Mouse (Mus musculus) heart, embryonic 15.5 days (tissue): Measurements from ENCODE around the gene Foxj1. TPM values are rescaled to one million over a fixed set of nuclear protein-coding genes. Genes with fewer than 3 reads are reported as not detected.

Experiments
- ATAC-seq: fragments of 200-750 bp; cut with Nextera tagmentation; replicated peaks from 2 replicates; pipeline ENCODE4 v1.8.0; 2017; ENCODE audit warnings: low read depth, moderate TSS enrichment; ENCODE audit not compliant: insufficient number of reproducible peaks, insufficient read depth, low FRiP score
- H3K27ac ChIP-seq: fragments of 300-500 bp; sonication (generic); 2 replicates; pipeline ENCODE4 v1.5.1; 2015; ENCODE audit warnings: mild to moderate bottlenecking, inconsistent platforms
- H3K27me3 ChIP-seq: fragments of 300-500 bp; sonication (generic); 2 replicates; pipeline ENCODE4 v1.6.1; 2015; ENCODE audit warnings: inconsistent platforms
- H3K36me3 ChIP-seq: fragments of 300-500 bp; sonication (generic); 2 replicates; pipeline ENCODE4 v1.6.1; 2015; ENCODE audit warnings: mild to moderate bottlenecking, inconsistent platforms
- H3K4me1 ChIP-seq: fragments of 300-500 bp; sonication (generic); replicated peaks from 2 replicates; pipeline ENCODE4 v1.6.1; 2015; ENCODE audit warnings: inconsistent platforms
- H3K4me2 ChIP-seq: fragments of 300-500 bp; sonication (generic); 2 replicates; pipeline ENCODE4 v1.6.1; 2015; ENCODE audit warnings: inconsistent platforms, mild to moderate bottlenecking, moderate library complexity
- H3K4me3 ChIP-seq: fragments of 300-500 bp; sonication (generic); 2 replicates; pipeline ENCODE4 v1.5.1; 2015; ENCODE audit warnings: mild to moderate bottlenecking, inconsistent platforms
- H3K9ac ChIP-seq: fragments of 300-500 bp; sonication (generic); 2 replicates; pipeline ENCODE4 v1.6.1; 2015; ENCODE audit warnings: mild to moderate bottlenecking, inconsistent platforms
- H3K9me3 ChIP-seq: fragments of 300-500 bp; sonication (generic); replicated peaks from 2 replicates; pipeline ENCODE4 v1.6.1; 2016; ENCODE audit warnings: inconsistent platforms
- WGBS: fragments of 180-500 bp; shearing (Covaris S2); methylation state at CpG from one replicate; pipeline ENCODE4 v1.1.7; 2015; ENCODE audit warnings: mixed read lengths; 5-methylcytosine and 5-hydroxymethylcytosine counted together
- polyA plus RNA-seq: library from polyadenylated mRNA; unstranded; fragments of >200 nt; fragmentation: Nextera tagmentation; extraction: Ambion mirVana; gene quantifications from 2 replicates; pipeline ENCODE4 v1.2.1, GENCODE M21; 2015

Gene Foxj1
- polyA plus RNA-seq, 1 experiment from 2014 or later = 0.89 TPM

DNA sequence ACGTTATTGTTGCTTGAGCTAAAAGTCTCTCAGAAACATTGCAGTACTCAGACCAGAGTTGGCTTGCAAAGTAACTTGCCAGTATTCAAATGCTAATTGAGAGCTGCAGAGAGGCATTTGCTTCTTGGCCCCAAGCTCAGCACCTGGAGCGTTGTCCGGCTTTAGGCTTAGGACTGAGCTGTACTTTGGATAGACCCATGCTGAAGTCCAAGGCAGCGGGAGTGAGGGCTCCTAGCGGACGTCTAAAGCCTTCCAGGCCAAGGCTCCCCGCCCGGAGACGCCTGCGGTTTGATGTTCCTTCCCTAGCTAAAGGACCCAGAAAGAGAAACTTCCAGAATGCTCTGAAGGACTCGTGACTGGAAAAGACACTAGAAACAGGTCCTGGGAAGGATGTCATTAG is 53.1 kb downstream of the Foxj1 start:
- Histone ChIP-seq H3K9ac (no peak overlapping the region), H3K36me3 (no peaks in the 10 kb centered on the region), H3K9me3 (no peaks in the 10 kb centered on the region), H3K4me3 (peak overlapping the region; percentile 36; the same call in 1 of the 2 replicates), H3K4me1 (peaks cover 25% of the 10 kb centered on the region), H3K27me3 (peaks cover 64% of the 10 kb centered on the region), H3K27ac (no peak overlapping the region), H3K4me2 (peak overlapping the region; percentile 61)
- no peak for ATAC-seq
- 2% methylated on average over 11 of the region's 11 CpGs for WGBS

DNA sequence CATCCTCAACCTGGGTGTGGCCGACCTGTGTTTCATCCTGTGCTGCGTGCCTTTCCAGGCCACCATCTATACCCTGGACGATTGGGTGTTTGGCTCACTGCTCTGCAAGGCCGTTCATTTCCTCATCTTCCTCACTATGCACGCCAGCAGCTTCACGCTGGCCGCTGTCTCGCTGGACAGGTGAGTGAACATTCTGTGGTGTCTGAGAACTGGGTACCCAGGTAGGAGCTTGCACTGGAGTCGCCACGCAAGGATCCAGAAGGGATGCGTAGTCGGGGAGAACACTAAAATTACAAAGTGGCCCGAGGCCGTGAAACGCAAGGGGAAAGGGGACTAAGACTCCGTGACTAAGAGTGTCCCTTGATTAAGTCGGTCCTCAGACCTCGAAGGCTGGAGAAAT is 53.5 kb downstream of the Foxj1 start:
- WGBS = 2% methylated on average over 18 of the region's 18 CpGs
- Histone ChIP-seq H3K27me3 (peaks cover 64% of the 10 kb centered on the region), H3K27ac (no peak overlapping the region), H3K9me3 (no peaks in the 10 kb centered on the region), H3K4me2 (peak overlapping the region; percentile 61), H3K36me3 (no peaks in the 10 kb centered on the region), H3K4me1 (peaks cover 25% of the 10 kb centered on the region), H3K9ac (0 out of 2 replicates have a peak overlapping the region, but pooled peaks have one; percentile 1), H3K4me3 (peak overlapping the region; percentile 36)
- no peak for ATAC-seq

DNA sequence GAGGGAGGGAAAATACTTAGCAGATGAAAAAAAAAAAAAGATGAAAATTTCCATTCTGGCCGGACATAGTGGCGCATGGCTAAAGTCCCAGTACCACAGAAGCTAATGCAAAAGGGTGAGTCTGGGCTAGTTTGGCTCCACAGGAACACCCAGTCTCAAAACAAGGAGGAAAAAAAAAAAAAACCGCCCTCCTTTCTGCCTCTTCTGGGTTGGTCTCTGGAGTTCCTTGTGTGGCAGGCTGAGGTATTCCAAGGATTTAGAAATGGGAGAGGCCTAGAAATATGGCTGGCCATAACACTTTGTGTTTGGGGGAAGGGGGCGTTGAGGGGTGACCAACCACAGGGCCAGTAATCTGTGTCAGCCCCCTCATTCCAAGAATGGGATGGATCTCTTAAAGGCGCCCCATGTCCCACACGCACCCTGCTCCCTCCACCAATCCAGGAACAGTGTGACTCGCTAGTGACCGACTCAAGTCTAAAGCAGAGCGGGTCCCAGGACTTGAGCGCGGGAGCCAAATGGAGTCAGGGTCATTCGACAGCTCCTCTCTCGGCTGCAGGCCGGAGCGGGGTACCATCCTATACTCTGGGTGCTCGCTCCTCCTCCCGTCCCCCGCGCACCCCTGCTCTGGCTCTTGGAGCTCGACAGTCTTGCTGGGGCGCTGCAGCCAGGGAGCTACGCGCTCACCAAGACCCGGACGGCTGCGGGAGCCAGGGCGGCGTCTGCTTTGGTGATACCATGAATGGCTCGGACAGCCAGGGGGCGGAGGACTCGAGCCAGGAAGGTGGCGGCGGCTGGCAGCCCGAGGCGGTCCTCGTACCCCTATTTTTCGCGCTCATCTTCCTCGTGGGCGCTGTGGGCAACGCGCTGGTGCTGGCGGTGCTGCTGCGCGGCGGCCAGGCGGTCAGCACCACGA is 54.2 kb downstream of the Foxj1 start, which contains the start of gene Galr2:
Gene Galr2 (plus strand): TSS at position 189 of the 913 bp plus-strand sequence.
- peak within 1 kb of the TSS; percentile 36 for H3K4me3 ChIP-seq
- no peak within 1 kb of the TSS for H3K27ac ChIP-seq
- no peaks in the 10 kb centered on the region for H3K9me3 ChIP-seq
- peaks cover 25% of the 10 kb centered on the region for H3K4me1 ChIP-seq
- 0 out of 2 replicates have a peak within 1 kb of the TSS, but pooled peaks have one; percentile 1 for H3K9ac ChIP-seq
- peak within 1 kb of the TSS; percentile 61 for H3K4me2 ChIP-seq
- ATAC-seq = no peak
- H3K36me3 ChIP-seq = no peaks in the 10 kb centered on the region
- peaks cover 64% of the 10 kb centered on the region for H3K27me3 ChIP-seq
- WGBS = 8% methylated on average over 44 of the region's 48 CpGs

Other genes starting within 250 kb of the Foxj1 start
- 121 and 139 TPM in 2 replicates for gene Wbp2, start 248.4 kb downstream of the Foxj1 start, polyA plus RNA-seq
- gene Trim47, start 208.2 kb downstream of the Foxj1 start, polyA plus RNA-seq = 79.1 and 91.1 TPM in 2 replicates
- gene Trim65, start 204.3 kb downstream of the Foxj1 start, polyA plus RNA-seq = 5.0 and 5.5 TPM in 2 replicates
- 90.7 and 94.4 TPM in 2 replicates for gene Mrpl38, start 196.5 kb downstream of the Foxj1 start, polyA plus RNA-seq
- gene Fbf1, start 167.2 kb downstream of the Foxj1 start, polyA plus RNA-seq = 19.8 and 26.0 TPM in 2 replicates
- gene Ten1, start 136.5 kb downstream of the Foxj1 start, polyA plus RNA-seq = 73.2 and 75.7 TPM in 2 replicates
- 31.4 and 35.4 TPM in 2 replicates for gene Acox1, start 136.4 kb downstream of the Foxj1 start, polyA plus RNA-seq
- gene Evpl, start 97.3 kb downstream of the Foxj1 start, polyA plus RNA-seq = 0.71 and 1.6 TPM in 2 replicates
- 57.2 and 74.0 TPM in 2 replicates for gene Srp68, start 61.2 kb downstream of the Foxj1 start, polyA plus RNA-seq
- gene Galr2, start 54.5 kb downstream of the Foxj1 start, polyA plus RNA-seq = 0.19 and 0.20 TPM in 2 replicates
- 45.2 and 58.2 TPM in 2 replicates for gene Exoc7, start 28.2 kb downstream of the Foxj1 start, polyA plus RNA-seq
- 7.1 and 14.3 TPM in 2 replicates for gene Rnf157, start 77.6 kb upstream of the Foxj1 start, polyA plus RNA-seq
- 29.3 and 32.5 TPM in 2 replicates for gene Ubald2, start 98.7 kb upstream of the Foxj1 start, polyA plus RNA-seq
- gene Qrich2, start 130.8 kb upstream of the Foxj1 start, polyA plus RNA-seq = 0.10 TPM in 1 of 2 replicates, not detected in the other
- gene Prpsap1, start 158.8 kb upstream of the Foxj1 start, polyA plus RNA-seq = 81.7 and 98.2 TPM in 2 replicates
- gene Sphk1, start 195.5 kb upstream of the Foxj1 start, polyA plus RNA-seq = 2.8 and 4.4 TPM in 2 replicates
- gene Ube2o, start 246.0 kb upstream of the Foxj1 start, polyA plus RNA-seq = 14.4 and 20.7 TPM in 2 replicates